Mouse (Mus musculus) intestine, embryonic 15.5 days (tissue): ENCODE results near the gene Gm20388. TPM values are rescaled to one million over a fixed set of nuclear protein-coding genes. Genes with fewer than 3 reads are reported as not detected.
"Not testable (repeated sequence)": the region's sequence is repeated elsewhere in the genome, so short reads cannot be mapped to it uniquely, and the experiment has no call there.

Experiments used
- ATAC-seq: fragments of 200-750 bp; cut with Nextera tagmentation; 2 replicates; pipeline ENCODE4 v1.8.0; 2017; ENCODE audit warnings: moderate TSS enrichment, moderate library complexity
- H3K27ac ChIP-seq: fragments of 300-500 bp; sonication (generic); 2 replicates; pipeline ENCODE4 v1.5.1; 2015; ENCODE audit warnings: mild to moderate bottlenecking, inconsistent platforms
- H3K27me3 ChIP-seq: fragments of 300-500 bp; sonication (generic); replicated peaks from 2 replicates; pipeline ENCODE4 v1.6.1; 2015; ENCODE audit warnings: inconsistent platforms
- H3K36me3 ChIP-seq: fragments of 300-500 bp; sonication (generic); 2 replicates; pipeline ENCODE4 v1.6.1; 2015; ENCODE audit warnings: inconsistent platforms
- H3K4me1 ChIP-seq: fragments of 300-500 bp; sonication (generic); replicated peaks from 2 replicates; pipeline ENCODE4 v1.6.1; 2015; ENCODE audit warnings: inconsistent platforms
- H3K4me2 ChIP-seq: fragments of 300-500 bp; sonication (generic); replicated peaks from 2 replicates; pipeline ENCODE4 v1.6.1; 2015; ENCODE audit warnings: mild to moderate bottlenecking, inconsistent platforms
- H3K4me3 ChIP-seq: fragments of 300-500 bp; sonication (generic); replicated peaks from 2 replicates; pipeline ENCODE4 v1.5.1; 2015; ENCODE audit warnings: inconsistent platforms
- H3K9ac ChIP-seq: fragments of 300-500 bp; sonication (generic); 2 replicates; pipeline ENCODE4 v1.6.1; 2015; ENCODE audit warnings: inconsistent platforms
- H3K9me3 ChIP-seq: fragments of 300-500 bp; sonication (generic); 2 replicates; pipeline ENCODE4 v1.6.1; 2016; ENCODE audit warnings: inconsistent platforms
- WGBS: fragments of 180-500 bp; shearing (Covaris S2); methylation state at CpG from one replicate; pipeline ENCODE4 v1.1.7; 2015; 5-methylcytosine and 5-hydroxymethylcytosine counted together
- polyA plus RNA-seq: library from polyadenylated mRNA; unstranded; fragments of >200 nt; fragmentation: Nextera tagmentation; extraction: Ambion mirVana; gene quantifications from 2 replicates; pipeline ENCODE4 v1.2.1, GENCODE M21; 2015

The Gm20388 gene
- polyA plus RNA-seq, 1 experiment from 2014 or later: not detected

DNA sequence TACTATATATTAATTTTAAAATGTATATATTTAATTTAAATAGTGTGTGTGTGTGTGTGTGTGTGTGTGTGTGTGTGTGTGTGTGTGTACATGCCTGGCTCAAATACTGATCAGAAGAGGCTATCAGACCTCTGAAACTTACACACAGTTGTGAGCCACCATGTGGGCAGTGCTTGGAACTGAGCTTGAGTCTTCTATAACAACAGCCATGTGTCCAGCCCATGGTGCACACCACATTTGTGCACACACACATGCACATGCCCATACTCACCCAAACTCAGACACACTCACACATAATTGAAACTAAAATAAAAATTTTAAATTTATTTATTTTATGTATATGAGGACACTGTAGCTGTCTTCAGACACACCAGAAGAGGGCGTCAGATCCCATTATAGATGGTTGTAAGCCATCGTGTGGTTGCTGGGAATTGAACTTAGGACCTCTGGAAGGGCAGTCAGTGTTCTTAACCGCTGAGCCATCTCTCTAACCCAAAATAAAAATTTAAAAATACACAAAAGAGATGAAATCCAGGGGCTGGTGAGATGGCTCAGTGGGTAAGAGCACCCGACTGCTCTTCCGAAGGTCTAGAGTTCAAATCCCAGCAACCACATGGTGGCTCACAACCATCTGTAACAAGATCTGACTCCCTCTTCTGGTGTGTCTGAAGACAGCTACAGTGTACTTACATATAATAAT, 3504.5 kb downstream of the Gm20388 start:
- H3K9me3 ChIP-seq, H3K4me1 ChIP-seq: not testable (repeated sequence)
- WGBS: 81% methylated on average over 5 of the region's 5 CpGs

DNA sequence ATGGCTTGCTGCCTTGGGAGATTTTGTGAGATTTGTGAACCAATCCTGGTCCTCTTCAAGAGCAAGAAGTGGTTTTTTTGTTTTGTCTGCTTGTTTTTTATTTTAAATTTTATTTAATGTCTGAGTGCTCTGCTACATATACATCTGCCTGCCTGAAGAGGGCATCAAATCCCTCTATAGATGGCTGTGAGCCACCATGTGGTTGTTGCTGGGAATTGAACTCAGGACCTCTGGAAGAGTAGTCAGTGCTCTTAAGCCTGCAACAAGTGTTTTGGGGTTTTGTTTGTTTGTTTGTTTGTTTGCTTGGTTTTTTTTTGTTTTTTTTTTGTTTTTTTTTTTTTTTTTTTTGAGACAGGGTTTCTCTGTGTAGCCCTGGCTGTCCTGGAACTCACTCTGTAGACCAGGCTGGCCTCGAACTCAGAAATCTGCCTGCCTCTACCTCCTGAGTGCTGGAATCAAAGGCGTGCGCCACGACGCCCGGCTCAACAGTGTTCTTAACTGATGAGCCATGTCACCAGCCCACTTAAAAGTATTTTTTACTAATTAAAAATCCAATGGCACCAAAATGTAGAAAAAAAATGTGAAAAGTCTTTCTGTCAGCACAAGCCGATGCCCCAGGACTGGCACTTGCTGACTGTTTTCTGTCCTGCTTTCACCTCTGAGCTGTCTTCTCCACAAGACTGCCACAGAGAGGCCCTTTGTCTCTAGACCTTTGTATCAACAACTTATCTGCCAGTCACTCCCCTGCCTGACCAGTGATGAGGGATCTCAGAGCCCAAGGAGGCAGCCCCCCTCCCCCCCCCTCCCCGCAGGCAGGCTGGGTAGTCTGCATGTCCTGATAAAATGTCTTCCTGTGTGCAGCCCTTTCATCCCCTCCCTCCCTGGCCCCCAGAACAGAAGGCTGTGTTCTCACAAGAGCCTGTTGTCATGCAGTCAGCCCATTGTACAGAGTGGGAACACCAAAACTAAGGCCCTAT, 3505.6 kb downstream of the Gm20388 start:
- H3K4me2 ChIP-seq: no peak overlapping the region
- no peak overlapping the region for H3K4me3 ChIP-seq
- ATAC-seq: no peak
- H3K9ac ChIP-seq: no peak overlapping the region
- H3K9me3 ChIP-seq: no peaks in the 10 kb centered on the region
- no peak overlapping the region for H3K27ac ChIP-seq
- peaks cover 32% of the 10 kb centered on the region for H3K27me3 ChIP-seq
- H3K36me3 ChIP-seq: no peaks in the 10 kb centered on the region
- peaks cover 6% of the 10 kb centered on the region for H3K4me1 ChIP-seq
- 75% methylated on average over 8 of the region's 8 CpGs for WGBS

More for the DNA sequence above, 3504.5 kb downstream of the Gm20388 start:
- H3K4me3 ChIP-seq, H3K4me2 ChIP-seq, H3K36me3 ChIP-seq, H3K27ac ChIP-seq, H3K9ac ChIP-seq, ATAC-seq: not testable (repeated sequence)
- H3K27me3 ChIP-seq: peaks cover 41% of the 10 kb centered on the region

DNA sequence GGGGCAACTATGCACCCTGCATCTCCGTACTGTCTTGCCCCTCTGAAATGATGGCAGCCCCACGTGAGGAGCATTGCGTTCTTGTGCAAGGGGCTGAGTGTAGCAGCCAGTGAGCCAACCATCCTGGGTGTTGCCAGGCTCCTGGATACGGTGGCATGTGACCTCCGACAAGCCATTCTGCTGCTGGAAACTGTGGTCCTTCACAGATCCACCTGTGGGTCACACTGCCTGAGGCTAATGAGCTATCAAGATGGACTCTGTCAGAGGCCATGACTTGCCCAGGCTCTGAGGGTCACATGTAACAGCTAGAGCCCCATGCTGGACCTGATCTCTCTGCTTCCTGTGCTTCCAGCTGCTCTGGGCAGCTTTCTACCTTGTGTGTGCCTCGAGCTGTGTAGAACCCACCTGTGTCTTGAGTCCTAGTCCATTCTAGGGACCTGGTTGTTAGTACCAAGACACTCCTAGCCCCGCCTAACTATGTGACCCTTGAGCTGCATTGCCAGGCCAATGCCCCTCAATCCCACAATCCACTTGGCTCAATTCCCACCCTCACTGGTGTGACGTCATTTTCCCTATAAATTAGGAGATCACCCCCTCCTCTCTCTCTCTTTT, 3506.4 kb downstream of the Gm20388 start:
- Histone ChIP-seq H3K4me2 (no peak overlapping the region), H3K9ac (no peak overlapping the region), H3K27me3 (peaks cover 24% of the 10 kb centered on the region), H3K4me3 (no peak overlapping the region), H3K27ac (no peak overlapping the region), H3K9me3 (no peaks in the 10 kb centered on the region), H3K36me3 (no peaks in the 10 kb centered on the region), H3K4me1 (no peaks in the 10 kb centered on the region)
- WGBS: 76% methylated on average over 8 of the region's 8 CpGs
- no peak for ATAC-seq

DNA sequence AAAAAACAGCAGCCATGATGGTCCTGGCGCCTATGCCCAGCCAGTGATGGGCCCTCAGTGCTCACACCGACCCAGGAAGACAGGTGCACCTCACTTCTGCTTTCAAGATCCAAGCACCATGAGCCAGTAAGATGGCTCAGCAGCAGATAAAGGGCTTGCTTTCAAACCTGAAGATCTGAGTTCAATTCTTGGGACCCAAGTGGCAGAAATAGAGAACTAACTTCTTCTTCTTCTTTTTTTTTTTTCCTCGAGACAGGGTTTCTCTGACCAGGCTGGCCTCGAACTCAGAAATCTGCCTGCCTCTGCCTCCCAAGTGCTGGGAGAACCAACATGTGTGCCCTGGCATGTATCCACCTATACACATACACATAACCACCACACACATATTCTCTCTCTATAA, 3509.1 kb downstream of the Gm20388 start:
- WGBS: 81% methylated on average over 4 of the region's 4 CpGs
- ATAC-seq: no peak
- no peaks in the 10 kb centered on the region for H3K9me3 ChIP-seq
- no peak overlapping the region for H3K4me3 ChIP-seq
- H3K4me1 ChIP-seq: no peaks in the 10 kb centered on the region
- no peaks in the 10 kb centered on the region for H3K36me3 ChIP-seq
- no peak overlapping the region for H3K9ac ChIP-seq
- no peak overlapping the region for H3K27ac ChIP-seq
- 0 out of 2 replicates have a peak, but pooled peaks cover 2% of the 10 kb centered on the region for H3K27me3 ChIP-seq
- H3K4me2 ChIP-seq: no peak overlapping the region

DNA sequence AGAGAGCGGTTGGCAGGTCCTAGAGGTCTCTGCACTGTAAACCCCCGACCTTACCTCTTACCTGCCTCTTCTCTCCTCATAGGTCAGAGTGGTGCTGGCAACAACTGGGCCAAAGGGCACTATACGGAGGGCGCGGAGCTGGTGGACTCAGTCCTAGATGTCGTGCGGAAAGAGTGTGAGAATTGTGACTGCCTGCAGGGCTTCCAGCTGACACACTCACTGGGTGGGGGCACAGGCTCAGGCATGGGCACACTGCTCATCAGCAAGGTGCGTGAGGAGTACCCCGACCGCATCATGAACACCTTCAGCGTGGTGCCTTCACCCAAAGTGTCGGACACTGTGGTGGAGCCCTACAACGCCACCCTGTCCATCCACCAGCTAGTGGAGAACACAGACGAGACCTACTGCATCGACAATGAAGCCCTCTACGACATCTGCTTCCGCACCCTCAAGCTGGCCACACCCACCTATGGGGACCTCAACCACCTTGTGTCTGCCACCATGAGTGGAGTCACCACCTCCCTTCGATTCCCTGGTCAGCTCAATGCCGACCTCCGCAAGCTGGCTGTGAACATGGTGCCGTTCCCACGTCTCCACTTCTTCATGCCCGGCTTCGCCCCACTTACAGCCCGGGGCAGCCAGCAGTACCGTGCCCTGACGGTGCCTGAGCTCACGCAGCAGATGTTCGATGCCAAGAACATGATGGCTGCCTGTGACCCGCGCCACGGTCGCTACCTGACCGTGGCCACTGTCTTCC, 3510.1 kb downstream of the Gm20388 start:
- Histone ChIP-seq H3K9ac (no peak overlapping the region), H3K4me2 (no peak overlapping the region), H3K27me3 (0 out of 2 replicates have a peak, but pooled peaks cover 2% of the 10 kb centered on the region), H3K36me3 (no peaks in the 10 kb centered on the region), H3K27ac (no peak overlapping the region), H3K9me3 (no peaks in the 10 kb centered on the region), H3K4me3 (no peak overlapping the region), H3K4me1 (no peaks in the 10 kb centered on the region)
- no peak for ATAC-seq
- WGBS: 91% methylated on average over 34 of the region's 34 CpGs

DNA sequence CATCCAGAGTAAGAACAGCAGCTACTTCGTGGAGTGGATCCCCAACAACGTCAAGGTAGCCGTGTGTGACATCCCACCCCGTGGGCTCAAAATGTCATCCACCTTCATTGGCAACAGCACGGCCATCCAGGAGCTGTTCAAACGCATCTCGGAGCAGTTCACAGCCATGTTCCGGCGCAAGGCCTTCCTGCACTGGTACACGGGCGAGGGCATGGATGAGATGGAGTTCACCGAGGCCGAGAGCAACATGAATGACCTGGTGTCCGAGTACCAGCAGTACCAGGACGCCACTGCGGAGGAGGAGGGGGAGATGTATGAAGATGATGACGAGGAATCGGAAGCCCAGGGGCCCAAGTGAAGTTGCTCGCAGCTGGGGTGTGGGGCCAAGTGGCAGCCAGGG, 3510.7 kb downstream of the Gm20388 start:
- Histone ChIP-seq H3K27me3 (0 out of 2 replicates have a peak, but pooled peaks cover 2% of the 10 kb centered on the region), H3K9ac (no peak overlapping the region), H3K36me3 (no peaks in the 10 kb centered on the region), H3K27ac (no peak overlapping the region), H3K9me3 (no peaks in the 10 kb centered on the region), H3K4me3 (no peak overlapping the region), H3K4me2 (no peak overlapping the region), H3K4me1 (no peaks in the 10 kb centered on the region)
- WGBS: 88% methylated on average over 19 of the region's 19 CpGs
- ATAC-seq: no peak

DNA sequence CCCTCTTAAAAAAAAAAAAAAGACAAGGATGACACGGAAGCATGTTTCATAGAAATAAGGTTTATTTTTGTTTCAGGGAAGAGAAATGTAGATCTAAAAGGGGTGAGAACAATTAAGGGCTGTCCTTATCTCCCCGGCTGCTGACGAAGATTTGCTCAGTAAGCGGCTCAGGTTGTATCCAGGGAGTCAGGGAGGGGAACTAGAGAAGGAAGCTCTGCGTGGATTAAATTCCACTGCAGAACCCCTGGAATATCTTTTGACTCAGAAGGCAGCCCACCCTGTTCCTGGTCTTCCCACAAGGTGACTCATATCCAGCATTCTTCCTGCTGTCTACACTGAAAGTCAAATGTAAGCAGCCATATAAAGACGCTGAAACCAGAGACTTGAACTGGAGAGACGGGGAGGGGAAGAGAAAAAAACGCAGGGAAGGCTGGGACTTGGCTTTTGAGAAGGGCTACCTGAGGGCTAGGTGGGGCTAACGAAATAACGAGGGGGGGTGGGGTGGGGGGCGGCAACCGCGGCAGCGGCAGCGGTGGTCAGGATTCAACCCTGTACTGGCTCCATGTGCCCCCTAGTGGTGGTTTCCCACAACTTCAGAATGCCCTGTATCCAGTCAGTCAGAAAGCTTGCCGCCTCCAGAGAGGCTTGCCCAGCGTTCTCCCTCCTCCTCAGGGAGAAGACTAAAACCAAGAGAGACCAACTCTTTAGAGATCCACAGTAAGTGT, 3511.6 kb downstream of the Gm20388 start:
- Histone ChIP-seq H3K27ac (no peak overlapping the region), H3K4me2 (peak overlapping the region; percentile 62), H3K27me3 (0 out of 2 replicates have a peak, but pooled peaks cover 2% of the 10 kb centered on the region), H3K4me3 (peak overlapping the region; percentile 26), H3K4me1 (no peaks in the 10 kb centered on the region), H3K36me3 (no peaks in the 10 kb centered on the region), H3K9ac (no peak overlapping the region), H3K9me3 (0 out of 2 replicates have a peak, but pooled peaks cover 6% of the 10 kb centered on the region)
- 10% methylated on average over 17 of the region's 17 CpGs for WGBS
- peak; percentile 72; the same call in 1 of the 2 replicates for ATAC-seq

DNA sequence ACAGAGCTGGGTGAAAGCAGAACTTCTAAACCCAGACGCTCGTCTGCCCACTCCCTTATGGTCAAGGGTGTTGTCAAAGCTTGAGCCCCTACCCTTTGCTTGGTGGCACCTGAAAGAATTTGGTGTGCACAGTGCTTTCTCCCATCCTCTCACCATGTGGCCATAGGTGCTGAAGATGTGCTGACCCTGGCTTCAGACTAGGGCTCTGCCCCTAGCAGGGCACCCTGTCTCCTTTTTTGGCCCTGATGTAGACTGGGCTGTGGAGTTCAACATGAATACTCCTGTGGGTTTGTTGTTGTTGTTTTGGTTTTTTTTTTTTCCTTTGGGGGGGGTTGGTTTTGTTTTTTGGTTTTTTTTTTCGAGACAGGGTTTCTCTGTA, 3512.1 kb downstream of the Gm20388 start:
- ATAC-seq: no peak
- no peak overlapping the region for H3K4me3 ChIP-seq
- peaks cover 12% of the 10 kb centered on the region; the same call in 1 of the 2 replicates for H3K9me3 ChIP-seq
- no peak overlapping the region for H3K9ac ChIP-seq
- WGBS: 14% methylated on average over 3 of the region's 3 CpGs
- no peak overlapping the region for H3K27ac ChIP-seq
- H3K4me1 ChIP-seq: no peaks in the 10 kb centered on the region
- H3K4me2 ChIP-seq: peak overlapping the region; percentile 62
- no peaks in the 10 kb centered on the region for H3K36me3 ChIP-seq
- H3K27me3 ChIP-seq: 0 out of 2 replicates have a peak, but pooled peaks cover 2% of the 10 kb centered on the region

DNA sequence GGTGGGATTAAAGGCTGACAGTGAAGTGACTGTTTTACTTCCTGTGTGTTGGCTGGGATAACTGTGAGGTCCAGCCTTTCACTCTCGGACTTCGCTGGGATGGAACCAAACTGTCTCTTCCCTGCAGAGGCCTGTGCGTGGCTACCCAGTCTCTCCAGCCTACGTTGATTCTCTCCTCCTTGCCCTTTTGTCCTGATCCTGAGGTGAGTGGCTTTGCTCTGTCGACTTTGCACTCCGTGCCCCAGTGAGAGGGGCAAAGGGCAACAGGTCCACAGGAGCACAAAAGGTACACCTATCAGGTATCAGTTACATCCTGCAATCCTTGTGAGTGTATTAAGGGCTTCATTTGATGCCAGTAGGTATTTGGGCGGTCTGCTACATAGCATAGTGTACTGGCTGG, 3512.8 kb downstream of the Gm20388 start, which contains the start of gene Def8:
Gene Def8, plus strand, starts transcription at position 87 of the 400 bp plus-strand sequence.
- Histone ChIP-seq H3K27me3 (0 out of 2 replicates have a peak, but pooled peaks cover 2% of the 10 kb centered on the region), H3K27ac (no peak within 1 kb of the TSS), H3K4me3 (peak within 1 kb of the TSS; percentile 26), H3K4me2 (peak within 1 kb of the TSS; percentile 62), H3K9me3 (peaks cover 15% of the 10 kb centered on the region; the same call in 1 of the 2 replicates), H3K9ac (no peak within 1 kb of the TSS), H3K36me3 (no peaks in the 10 kb centered on the region), H3K4me1 (no peaks in the 10 kb centered on the region)
- 76% methylated on average over 7 of the region's 7 CpGs for WGBS
- no peak for ATAC-seq

DNA sequence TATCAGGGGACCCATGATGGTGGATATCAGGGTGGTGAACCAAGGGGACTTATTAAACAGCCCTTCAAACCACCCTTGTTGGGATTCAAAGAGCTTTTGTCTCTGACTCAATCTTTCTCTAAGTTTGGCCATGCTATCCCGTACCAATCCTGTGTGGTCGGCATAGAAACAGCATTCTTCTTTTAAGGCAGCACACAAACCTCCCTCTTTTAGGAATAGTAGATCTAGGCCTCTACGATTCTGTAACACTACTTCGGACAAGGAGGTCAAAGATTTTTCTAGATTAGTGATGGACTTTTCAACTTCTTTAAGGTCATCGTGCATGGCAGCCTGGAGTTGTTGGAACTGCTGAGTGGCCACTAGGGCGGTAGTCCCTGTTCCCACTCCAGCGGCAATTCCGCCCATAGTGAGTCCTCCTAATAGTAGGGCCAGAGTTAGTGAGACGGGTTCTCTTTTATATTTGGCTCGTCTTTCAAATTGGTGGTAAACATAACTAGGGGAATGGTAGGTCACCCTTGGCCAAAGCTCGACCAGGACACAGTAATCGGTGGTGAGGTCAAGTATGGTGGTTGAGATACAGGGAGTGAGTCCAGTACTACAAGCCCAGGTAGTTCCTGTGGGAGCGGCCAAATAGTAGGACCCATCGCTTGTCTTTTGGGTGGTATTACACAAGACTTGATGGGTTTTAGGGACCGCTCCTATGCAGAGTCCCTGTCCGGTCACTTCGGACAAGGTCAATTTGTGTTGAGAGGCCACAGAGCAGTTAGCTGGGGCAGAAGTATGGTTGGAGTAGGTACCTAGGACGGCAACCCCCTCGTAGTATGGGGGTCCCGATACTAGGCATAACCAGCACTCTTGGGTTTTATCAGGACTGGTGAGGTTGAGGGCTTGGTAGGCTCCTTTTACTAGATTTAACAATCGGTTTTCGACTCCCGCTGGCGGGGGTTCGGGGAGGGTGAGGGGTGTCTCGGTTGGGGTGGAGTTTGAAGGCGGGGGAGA, 3516.2 kb downstream of the Gm20388 start:
- H3K4me2 ChIP-seq: no peak overlapping the region
- no peak overlapping the region for H3K27ac ChIP-seq
- WGBS: 96% methylated on average over 27 of the region's 27 CpGs
- H3K9ac ChIP-seq: no peak overlapping the region
- no peak for ATAC-seq
- peaks cover 15% of the 10 kb centered on the region; the same call in 1 of the 2 replicates for H3K9me3 ChIP-seq
- no peaks in the 10 kb centered on the region for H3K4me1 ChIP-seq
- no peaks in the 10 kb centered on the region for H3K27me3 ChIP-seq
- no peaks in the 10 kb centered on the region for H3K36me3 ChIP-seq
- no peak overlapping the region for H3K4me3 ChIP-seq
